Mouse (Mus musculus) cortical plate, adult 2 months (tissue): ENCODE data around the gene Parp16.

Source experiments
- CTCF ChIP-seq: fragments of 200-500 bp; IDR thresholded peaks from 2 replicates; pipeline ENCODE4 v1.5.1; 2011; ENCODE audit warnings: mild to moderate bottlenecking, control low read depth, low read length; ENCODE audit not compliant: insufficient read depth; ENCODE audit errors: extremely low read depth
- POLR2A ChIP-seq: fragments of 200-500 bp; IDR thresholded peaks from 2 replicates; pipeline ENCODE4 v1.6.1; 2011; ENCODE audit warnings: mild to moderate bottlenecking, low read length, control low read depth; ENCODE audit not compliant: insufficient read depth; ENCODE audit errors: extremely low read depth

GRCm38 (mm10) chr9:65166386-65166785, 28.8 kb upstream of the Parp16 start:
- TF ChIP-seq CTCF (no peak), POLR2A (no peak)
